8 mouse cellular contexts compared by ENCODE assay signal in genomic region chr3:90508950-90509746, GRCm38 (mm10). TPM values are rescaled to one million over a fixed set of nuclear protein-coding genes. Genes with fewer than 3 reads are reported as not detected.
DNase-seq lines count a peak whose midpoint lies in the region; ATAC-seq and TF ChIP-seq lines count a peak whose summit lies in the region.

Gene Chtop, minus strand, starts transcription at chr3:90509498.

- H3K4me3 ChIP-seq in forebrain, embryonic 10.5 days = peak within 1 kb of the TSS; percentile 98
- peak within 1 kb of the TSS; percentile 84 for H3K4me3 ChIP-seq in heart, embryonic 15.5 days
- peak within 1 kb of the TSS; percentile 93 to 97 for H3K4me3 ChIP-seq in liver, embryonic 14.5 days (ENCODE audit: insufficient read depth in 1 of 2, low read depth in 2 of 2, low read length in 2 of 2)
- peak within 1 kb of the TSS; percentile 96 for H3K4me3 ChIP-seq in neural tube, embryonic 11.5 days (ENCODE audit: low read depth, low read length)
- H3K4me3 ChIP-seq in stomach, postnatal 0 days (ENCODE audit: low read depth, low read length) = peak within 1 kb of the TSS; percentile 91

- peaks cover 26% of the 10 kb centered on the region for H3K4me1 ChIP-seq in forebrain, embryonic 10.5 days
- peaks cover 33% of the 10 kb centered on the region for H3K4me1 ChIP-seq in heart, embryonic 15.5 days (replicated peaks)
- peaks cover 11 to 15% of the 10 kb centered on the region in 2 experiments for H3K4me1 ChIP-seq in liver, embryonic 14.5 days (replicated peaks; ENCODE audit: control insufficient read depth in 2 of 2, insufficient read depth in 2 of 2, low read length in 1 of 2)
- H3K4me1 ChIP-seq in neural tube, embryonic 11.5 days (ENCODE audit: control insufficient read depth, insufficient read depth, low read length) = peaks cover 6% of the 10 kb centered on the region
- H3K4me1 ChIP-seq in stomach, postnatal 0 days (replicated peaks; ENCODE audit: control insufficient read depth, insufficient read depth) = peaks cover 4% of the 10 kb centered on the region; the same call in 1 of the 2 replicates

- TF ChIP-seq CTCF in liver, embryonic 14.5 days (IDR thresholded peaks at IDR 0.05; ENCODE audit: low read depth) = no peak
- TF ChIP-seq CTCF in stomach, postnatal 0 days (IDR thresholded peaks at IDR 0.05; ENCODE audit: low read depth) = no peak

- peaks cover 37% of the 10 kb centered on the region for H3K36me3 ChIP-seq in forebrain, embryonic 10.5 days (replicated peaks)
- peaks cover 35% of the 10 kb centered on the region for H3K36me3 ChIP-seq in heart, embryonic 15.5 days
- H3K36me3 ChIP-seq in liver, embryonic 14.5 days (replicated peaks; ENCODE audit: control insufficient read depth, insufficient read depth, low read depth) = peaks cover 37% of the 10 kb centered on the region
- H3K36me3 ChIP-seq in neural tube, embryonic 11.5 days (ENCODE audit: control insufficient read depth, insufficient read depth, low read length) = peaks cover 4% of the 10 kb centered on the region
- H3K36me3 ChIP-seq in stomach, postnatal 0 days (ENCODE audit: control insufficient read depth, insufficient read depth, low read length) = peaks cover 3% of the 10 kb centered on the region

- H3K9me3 ChIP-seq in forebrain, embryonic 10.5 days = no peaks in the 10 kb centered on the region
- H3K9me3 ChIP-seq in heart, embryonic 15.5 days (replicated peaks) = no peaks in the 10 kb centered on the region
- H3K9me3 ChIP-seq in liver, embryonic 14.5 days (ENCODE audit: control insufficient read depth, low read length) = no peaks in the 10 kb centered on the region
- no peaks in the 10 kb centered on the region for H3K9me3 ChIP-seq in neural tube, embryonic 11.5 days (ENCODE audit: control insufficient read depth, low read length)
- no peaks in the 10 kb centered on the region for H3K9me3 ChIP-seq in stomach, postnatal 0 days (ENCODE audit: control insufficient read depth, low read length)

- H3K4me2 ChIP-seq in heart, embryonic 15.5 days = peak within 1 kb of the TSS; percentile 66
- H3K4me2 ChIP-seq in liver, embryonic 14.5 days (ENCODE audit: low read depth) = peak within 1 kb of the TSS; percentile 97
- H3K4me2 ChIP-seq in neural tube, embryonic 11.5 days (ENCODE audit: low read depth) = peak within 1 kb of the TSS; percentile 77
- peak within 1 kb of the TSS; percentile 67 for H3K4me2 ChIP-seq in stomach, postnatal 0 days (replicated peaks; ENCODE audit: low read depth)

- DNase-seq in CD8-positive naive resting alpha-beta T cell, adult 2 months (ENCODE audit: low read depth in 2 of 2, low spot score in 2 of 2) = peak; percentile 98 to 99
- DNase-seq in c-Kit-positive CD71-negative TER-119-negative erythroid progenitor cells, embryonic 14.5 days (ENCODE audit: low read depth) = peak; percentile 99
- peak; percentile 99 for DNase-seq in forebrain, embryonic 10.5 days (ENCODE audit: extremely low spot score, low spot score)
- DNase-seq in kidney, postnatal 25 days = peak; percentile 100
- peak; percentile 98 to 99 (median 98) for DNase-seq in liver, embryonic 14.5 days (ENCODE audit: low read depth in 3 of 3, low spot score in 3 of 3)
- peak; percentile 99 for DNase-seq in neural tube, embryonic 11.5 days (ENCODE audit: low spot score)
- DNase-seq in stomach, postnatal 0 days (ENCODE audit: low spot score) = peak; percentile 100

- H3K9ac ChIP-seq in heart, embryonic 15.5 days = peak within 1 kb of the TSS; percentile 96
- H3K9ac ChIP-seq in liver, embryonic 14.5 days (replicated peaks) = peak within 1 kb of the TSS; percentile 99
- H3K9ac ChIP-seq in neural tube, embryonic 11.5 days (ENCODE audit: low read length) = peak within 1 kb of the TSS; percentile 99
- peak within 1 kb of the TSS; percentile 98 for H3K9ac ChIP-seq in stomach, postnatal 0 days (ENCODE audit: low read length)

- H3K27ac ChIP-seq in forebrain, embryonic 10.5 days = peak within 1 kb of the TSS; percentile 98
- peak within 1 kb of the TSS; percentile 93 for H3K27ac ChIP-seq in heart, embryonic 15.5 days
- H3K27ac ChIP-seq in liver, embryonic 14.5 days = peak within 1 kb of the TSS; percentile 84
- peak within 1 kb of the TSS; percentile 88 for H3K27ac ChIP-seq in neural tube, embryonic 11.5 days (ENCODE audit: low read depth, low read length)
- H3K27ac ChIP-seq in stomach, postnatal 0 days (replicated peaks) = peak within 1 kb of the TSS; percentile 97

- no peak for TF ChIP-seq EP300 in liver, embryonic 14.5 days (IDR thresholded peaks at IDR 0.05; ENCODE audit: low read depth)
- peak; percentile 80 for TF ChIP-seq EP300 in stomach, postnatal 0 days (optimal IDR thresholded peaks at IDR 0.05)

- peaks cover 31% of the 10 kb centered on the region for H3K27me3 ChIP-seq in forebrain, embryonic 10.5 days (ENCODE audit: poor library complexity, severe bottlenecking)
- no peaks in the 10 kb centered on the region for H3K27me3 ChIP-seq in heart, embryonic 15.5 days
- no peaks in the 10 kb centered on the region; the same call in 1 of the 2 replicates for H3K27me3 ChIP-seq in liver, embryonic 14.5 days (ENCODE audit: control insufficient read depth, insufficient read depth, low read length)
- no peaks in the 10 kb centered on the region for H3K27me3 ChIP-seq in neural tube, embryonic 11.5 days (ENCODE audit: control insufficient read depth, insufficient read depth, low read length)
- H3K27me3 ChIP-seq in stomach, postnatal 0 days (ENCODE audit: control insufficient read depth, insufficient read depth, low read length) = no peaks in the 10 kb centered on the region

- peak; percentile 88 for ATAC-seq in heart, embryonic 15.5 days (replicated peaks; ENCODE audit: insufficient number of reproducible peaks, insufficient read depth, low FRiP score, low read depth)
- peak; percentile 92 for ATAC-seq in liver, embryonic 14.5 days (ENCODE audit: insufficient read depth)
- peak; percentile 91 for ATAC-seq in neural tube, embryonic 11.5 days (ENCODE audit: insufficient read depth, low FRiP score, low TSS enrichment)
- peak; percentile 88 for ATAC-seq in stomach, postnatal 0 days (ENCODE audit: low FRiP score, low TSS enrichment)

- WGBS in forebrain, embryonic 10.5 days = under 1% methylated on average over 66 of the region's 66 CpGs
- WGBS in heart, embryonic 15.5 days = under 1% methylated on average over 66 of the region's 66 CpGs
- WGBS in liver, embryonic 14.5 days (ENCODE audit: insufficient replicate concordance) = under 1% methylated on average over 65 of the region's 66 CpGs
- under 1% methylated on average over 63 of the region's 66 CpGs for WGBS in neural tube, embryonic 11.5 days
- under 1% methylated on average over 60 of the region's 66 CpGs for WGBS in stomach, postnatal 0 days

RNA-seq across cellular contexts. Expression of gene Chtop, which starts in this region (rescaled TPM):
- polyA plus RNA-seq in forebrain, embryonic 10.5 days (2016; fragmentation: Nextera tagmentation; extraction: Ambion mirVana) = 176 and 192 TPM in 2 replicates
- polyA plus RNA-seq in heart, embryonic 15.5 days (2015; fragmentation: Nextera tagmentation; extraction: Ambion mirVana) = 90.9 and 98.3 TPM in 2 replicates
- 33.6 and 49.9 TPM in 2 replicates for polyA plus RNA-seq in liver, embryonic 14.5 days (2012; rRNA removed)
- 29.7 and 32.7 TPM in 2 replicates for polyA plus RNA-seq in liver, embryonic 14.5 days (2014; fragmentation: Nextera tagmentation; extraction: Ambion mirVana)
- polyA plus RNA-seq in neural tube, embryonic 11.5 days (2014; fragmentation: Nextera tagmentation; extraction: Ambion mirVana) = 133 and 134 TPM in 2 replicates
- 72.2 and 74.2 TPM in 2 replicates for polyA plus RNA-seq in stomach, postnatal 0 days (2015; fragmentation: Nextera tagmentation; extraction: Ambion mirVana)

Comparison
In these comparisons a context has a peak if more than half of its experiments do, and no peak if none do; other contexts are left out.
1. Peak in every context shown above with its lines: DNase-seq, ATAC-seq, H3K4me3 ChIP-seq and H3K27ac ChIP-seq.